Mouse (Mus musculus) forebrain, postnatal 0 days (tissue): ENCODE measurements at regions not wholly inside any gene's neighbourhood (a gene's known extent, or its start where the extent isn't known, plus 50 kb on each side); places are given as distances from the start of the nearest gene placed in this dataset.

ENCODE experiments used
- ATAC-seq: fragments of 200-750 bp; cut with Nextera tagmentation; 2 replicates; pipeline ENCODE4 v1.8.0; 2017; ENCODE audit warnings: mild to moderate bottlenecking, moderate library complexity
- DNase-seq: peaks from one replicate; pipeline ENCODE4 v3.0.0-alpha.2; 2015
- H3K27ac ChIP-seq: fragments of 300-500 bp; sonication (generic); 2 replicates; pipeline ENCODE4 v1.5.1; 2014; ENCODE audit warnings: low read depth, mild to moderate bottlenecking, antibody characterized with exemption, low read length, moderate library complexity, mixed read lengths
- H3K27me3 ChIP-seq: fragments of 300-500 bp; sonication (generic); 2 replicates; pipeline ENCODE4 v1.6.1; 2014; ENCODE audit warnings: mild to moderate bottlenecking, low read length, mixed read lengths; ENCODE audit not compliant: insufficient read depth
- H3K36me3 ChIP-seq: fragments of 300-500 bp; sonication (generic); 2 replicates; pipeline ENCODE4 v1.6.1; 2014; ENCODE audit warnings: mild to moderate bottlenecking, moderate library complexity; ENCODE audit not compliant: insufficient read depth
- H3K4me1 ChIP-seq: fragments of 300-500 bp; sonication (generic); 2 replicates; pipeline ENCODE4 v1.6.1; 2014; ENCODE audit warnings: antibody characterized with exemption; ENCODE audit not compliant: insufficient read depth
- H3K4me2 ChIP-seq: fragments of 300-500 bp; sonication (generic); 2 replicates; pipeline ENCODE4 v1.6.1; 2014; ENCODE audit warnings: low read depth, mild to moderate bottlenecking, moderate library complexity
- H3K4me3 ChIP-seq: fragments of 300-500 bp; sonication (generic); 2 replicates; pipeline ENCODE4 v1.5.1; 2014; ENCODE audit warnings: low read depth, low read length, mixed read lengths
- H3K9ac ChIP-seq: fragments of 300-500 bp; sonication (generic); 2 replicates; pipeline ENCODE4 v1.6.1; 2014; ENCODE audit warnings: mild to moderate bottlenecking
- H3K9me3 ChIP-seq: fragments of 300-500 bp; sonication (generic); 2 replicates; pipeline ENCODE4 v1.6.1; 2016; ENCODE audit warnings: low read length
- CTCF ChIP-seq: sonication (generic); IDR thresholded peaks from 2 replicates; pipeline ENCODE4 v1.5.1; 2016; ENCODE audit warnings: antibody characterized with exemption, control low read depth, low read depth
- WGBS: fragments of 180-500 bp; shearing (Covaris S2); extraction: QIAGEN DNeasy Blood & Tissue Kit; methylation state at CpG from one replicate; pipeline ENCODE4 v1.1.7; 2014; 5-methylcytosine and 5-hydroxymethylcytosine counted together

- Histone ChIP-seq H3K4me2 (no peak overlapping the region), H3K36me3 (no peaks in the 10 kb centered on the region), H3K27ac (no peak overlapping the region), H3K9me3 (no peaks in the 10 kb centered on the region), H3K9ac (no peak overlapping the region), H3K27me3 (no peaks in the 10 kb centered on the region), H3K4me3 (no peak overlapping the region), H3K4me1 (no peaks in the 10 kb centered on the region)
- 88% methylated on average over 1 of the region's 1 CpGs for WGBS
- DNase-seq: no peak
- no peak for ATAC-seq
- TF ChIP-seq CTCF: no peak
Observed at GRCm38 (mm10) chr3:21971731-21972130, 104.7 kb upstream of the Tbl1xr1 start.

GRCm38 (mm10) chr3:21973153-21973552 lies 103.3 kb upstream of the Tbl1xr1 start:
- Histone ChIP-seq H3K27me3 (no peaks in the 10 kb centered on the region), H3K4me1 (no peaks in the 10 kb centered on the region), H3K36me3 (no peaks in the 10 kb centered on the region), H3K4me3 (no peak overlapping the region), H3K27ac (no peak overlapping the region), H3K9me3 (no peaks in the 10 kb centered on the region), H3K9ac (no peak overlapping the region), H3K4me2 (no peak overlapping the region)
- no peak for TF ChIP-seq CTCF
- ATAC-seq (no peak), DNase-seq (no peak)
- WGBS: 90% methylated on average over 1 of the region's 1 CpGs

GRCm38 (mm10) chr3:21973681-21974080 lies 102.8 kb upstream of the Tbl1xr1 start:
- 83% methylated on average over 7 of the region's 7 CpGs for WGBS
- H3K36me3 ChIP-seq: no peaks in the 10 kb centered on the region
- no peaks in the 10 kb centered on the region for H3K4me1 ChIP-seq
- no peaks in the 10 kb centered on the region for H3K27me3 ChIP-seq
- no peak for DNase-seq
- no peak overlapping the region for H3K27ac ChIP-seq
- no peak overlapping the region for H3K9ac ChIP-seq
- H3K4me2 ChIP-seq: no peak overlapping the region
- H3K9me3 ChIP-seq: no peaks in the 10 kb centered on the region
- TF ChIP-seq CTCF: no peak
- no peak overlapping the region for H3K4me3 ChIP-seq
- no peak for ATAC-seq

GRCm38 (mm10) chr3:21974766-21975165 lies 101.7 kb upstream of the Tbl1xr1 start:
- Histone ChIP-seq H3K9me3 (no peaks in the 10 kb centered on the region), H3K4me3 (no peak overlapping the region), H3K36me3 (no peaks in the 10 kb centered on the region), H3K4me1 (no peaks in the 10 kb centered on the region), H3K27ac (no peak overlapping the region), H3K4me2 (no peak overlapping the region), H3K27me3 (no peaks in the 10 kb centered on the region), H3K9ac (no peak overlapping the region)
- no peak for DNase-seq
- no peak for ATAC-seq
- WGBS: 84% methylated on average over 2 of the region's 2 CpGs
- TF ChIP-seq CTCF: no peak

GRCm38 (mm10) chr3:21977775-21978174 lies 98.7 kb upstream of the Tbl1xr1 start:
- no peak overlapping the region for H3K9ac ChIP-seq
- no peak for TF ChIP-seq CTCF
- no peaks in the 10 kb centered on the region for H3K4me1 ChIP-seq
- DNase-seq (no peak), ATAC-seq (no peak)
- no peak overlapping the region for H3K27ac ChIP-seq
- H3K27me3 ChIP-seq: no peaks in the 10 kb centered on the region
- H3K36me3 ChIP-seq: no peaks in the 10 kb centered on the region
- 86% methylated on average over 1 of the region's 1 CpGs for WGBS
- H3K4me3 ChIP-seq: no peak overlapping the region
- H3K9me3 ChIP-seq: no peaks in the 10 kb centered on the region
- H3K4me2 ChIP-seq: no peak overlapping the region

- Histone ChIP-seq H3K4me1 (no peaks in the 10 kb centered on the region), H3K27me3 (no peaks in the 10 kb centered on the region), H3K4me3 (no peak overlapping the region), H3K4me2 (no peak overlapping the region), H3K9ac (no peak overlapping the region), H3K9me3 (no peaks in the 10 kb centered on the region), H3K27ac (no peak overlapping the region), H3K36me3 (no peaks in the 10 kb centered on the region)
- 91% methylated on average over 8 of the region's 8 CpGs for WGBS
- TF ChIP-seq CTCF: no peak
- ATAC-seq (no peak), DNase-seq (no peak)
Observed at GRCm38 (mm10) chr3:21982991-21983390, 93.5 kb upstream of the Tbl1xr1 start.

- Histone ChIP-seq H3K4me2 (no peak overlapping the region), H3K27ac (no peak overlapping the region), H3K4me3 (no peak overlapping the region), H3K27me3 (no peaks in the 10 kb centered on the region), H3K36me3 (no peaks in the 10 kb centered on the region), H3K4me1 (no peaks in the 10 kb centered on the region), H3K9ac (no peak overlapping the region), H3K9me3 (no peaks in the 10 kb centered on the region)
- 29% methylated on average over 2 of the region's 2 CpGs for WGBS
- TF ChIP-seq CTCF: no peak
- DNase-seq (no peak), ATAC-seq (no peak)
Observed at GRCm38 (mm10) chr3:21983993-21984725, 92.3 kb upstream of the Tbl1xr1 start.
